Mouse (Mus musculus) ES-E14 (cell line): ENCODE measurements around the gene 1810049J17Rik.

Source experiments
- HCFC1 ChIP-seq: IDR thresholded peaks from 2 replicates; pipeline ENCODE4 v1.6.1; 2012; ENCODE audit warnings: low read length, inconsistent platforms, borderline replicate concordance; ENCODE audit not compliant: insufficient read depth
- MAFK ChIP-seq: IDR thresholded peaks from 2 replicates; pipeline ENCODE4 v1.6.1; 2014; ENCODE audit warnings: mild to moderate bottlenecking, low read depth, low read length, inconsistent platforms; ENCODE audit not compliant: insufficient read depth

- TF ChIP-seq MAFK: no peak
- no peak for TF ChIP-seq HCFC1
Observed at GRCm38 (mm10) chr15:12317290-12317689, 4.4 kb downstream of the 1810049J17Rik start.
